Mouse (Mus musculus): ENCODE data around the gene AC109138.7. TPM values are rescaled to one million over a fixed set of nuclear protein-coding genes. Genes with fewer than 3 reads are reported as not detected.

Gene AC109138.7
- polyA plus RNA-seq (2012; rRNA removed), result not detected in 2 replicates

DNA sequence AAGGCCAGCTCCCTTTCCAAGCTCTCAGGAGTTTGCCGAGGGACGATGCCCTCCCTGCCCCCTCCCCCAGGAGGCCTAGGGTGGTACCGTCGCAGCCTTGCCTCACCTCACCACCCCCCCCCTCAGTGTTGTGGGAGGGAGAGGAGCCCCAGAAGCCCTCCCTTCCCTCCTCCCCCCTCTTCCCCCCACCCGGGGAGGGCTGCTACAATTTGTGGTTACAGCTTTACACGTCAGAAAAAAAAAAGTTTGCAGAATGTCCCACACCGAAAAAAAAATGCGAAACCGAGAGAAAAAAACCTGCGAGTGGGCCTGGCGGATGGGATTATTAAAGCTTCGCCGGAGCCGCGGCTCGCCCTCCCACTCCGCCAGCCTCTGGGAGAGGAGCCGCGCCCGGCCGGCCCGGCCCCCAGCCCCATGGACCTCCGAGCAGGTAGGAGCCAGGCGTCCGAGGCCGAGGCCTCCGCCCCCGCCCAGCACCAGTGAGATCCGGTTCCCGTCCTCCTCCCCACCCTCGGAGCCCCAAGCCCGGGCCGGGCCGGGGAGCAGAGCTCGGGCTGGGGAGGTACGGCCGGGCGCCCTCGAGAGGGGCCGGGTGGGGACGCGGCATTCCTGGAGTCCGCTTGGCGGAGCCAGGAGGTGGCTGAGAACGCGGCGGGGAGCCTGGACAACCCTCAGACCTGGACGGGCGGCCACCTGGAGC is at the start of gene AC109138.7, which contains the start of gene Clcf1:
AC109138.7 (plus strand) TSS at position 287 of the 700 bp plus-strand sequence.
Clcf1 (plus strand) TSS at position 168 of the 700 bp plus-strand sequence.
- DNase-seq (ENCODE audit: extremely low spot score in 1 of 2, low spot score in 1 of 2), result no peak

DNA sequence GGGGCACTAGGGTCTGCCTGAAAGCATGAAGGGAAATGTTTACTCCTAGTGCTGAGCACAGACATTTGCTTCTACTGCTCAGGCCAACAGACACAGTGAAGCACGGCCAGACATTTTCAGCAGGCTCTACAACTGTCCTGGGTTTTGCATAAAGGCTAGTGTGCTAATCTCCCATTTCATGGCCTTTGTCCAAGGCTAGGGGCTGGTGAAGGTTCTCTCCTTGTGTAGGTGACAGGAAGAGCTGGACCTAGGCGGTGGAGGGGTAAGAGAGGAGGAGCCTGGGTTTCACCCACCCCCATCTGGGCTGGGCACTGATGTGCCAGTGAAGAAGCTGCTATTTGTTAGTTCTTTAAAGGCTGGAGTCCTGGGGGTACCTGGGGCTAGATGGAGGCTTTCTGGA is 49.4 kb upstream of the AC109138.7 start:
- DNase-seq (ENCODE audit: extremely low spot score in 1 of 2, low spot score in 1 of 2), result no peak

DNA sequence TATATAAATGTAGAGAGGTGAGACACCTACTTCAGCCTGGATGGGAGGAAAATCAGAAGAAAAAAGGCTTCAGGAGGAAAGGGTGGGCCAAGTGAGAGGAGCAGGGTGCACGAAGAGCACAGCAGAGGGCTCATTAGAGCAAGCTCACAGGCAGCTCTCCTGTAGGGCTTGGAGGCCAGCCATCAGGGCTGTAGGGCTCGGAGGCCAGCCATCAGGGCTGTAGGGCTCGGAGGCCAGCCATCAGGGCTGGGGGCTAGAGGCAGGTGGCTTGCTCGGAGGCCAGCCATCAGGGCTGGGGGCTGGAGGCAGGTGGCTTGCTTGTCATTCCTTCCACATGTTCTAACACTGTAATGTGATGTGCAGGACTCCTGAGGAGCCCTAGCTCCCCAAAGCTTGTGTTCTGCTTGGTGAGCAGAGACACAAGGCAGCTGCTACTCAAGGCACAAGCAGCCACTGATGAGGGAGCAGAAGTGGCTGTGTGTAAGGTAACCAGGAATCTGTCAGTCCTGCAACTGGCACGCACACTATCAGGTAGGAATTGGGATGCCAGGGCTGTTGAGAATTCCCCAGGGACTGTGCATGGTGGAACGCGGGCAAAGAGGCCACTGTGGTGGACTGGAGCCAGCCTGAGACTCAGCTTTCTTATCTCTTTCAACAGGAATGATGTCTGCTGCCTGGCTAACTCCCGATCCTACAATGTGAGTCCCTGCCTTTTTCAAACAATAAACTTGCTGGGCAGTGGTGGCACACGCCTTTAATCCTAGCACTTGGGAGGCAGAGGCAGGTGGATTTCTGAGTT is 47.3 kb upstream of the AC109138.7 start:
- DNase-seq (ENCODE audit: extremely low spot score in 1 of 2, low spot score in 1 of 2), result no peak

DNA sequence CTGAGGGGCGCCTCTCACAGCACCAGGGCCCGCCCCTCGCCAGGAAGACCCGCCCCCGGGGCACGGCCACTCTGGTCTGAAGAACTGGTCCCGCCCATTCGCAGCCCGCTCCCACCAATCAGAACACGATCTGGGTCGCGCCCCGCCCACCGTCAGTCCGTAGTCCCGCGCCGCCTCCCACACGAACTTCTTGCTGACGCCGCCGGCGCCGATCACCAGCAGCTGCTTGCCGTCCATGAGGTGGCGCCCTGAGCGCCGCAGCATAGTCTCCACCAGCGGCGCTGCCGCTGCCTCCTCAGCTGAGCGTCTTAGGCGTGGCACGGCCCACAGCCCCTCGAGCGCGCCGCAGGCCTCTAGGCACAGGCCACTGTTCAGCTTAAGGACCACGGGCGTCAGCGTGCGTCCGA is 44.8 kb upstream of the AC109138.7 start:
- DNase-seq (ENCODE audit: extremely low spot score in 1 of 2, low spot score in 1 of 2), result peak; percentile 98 to 100

DNA sequence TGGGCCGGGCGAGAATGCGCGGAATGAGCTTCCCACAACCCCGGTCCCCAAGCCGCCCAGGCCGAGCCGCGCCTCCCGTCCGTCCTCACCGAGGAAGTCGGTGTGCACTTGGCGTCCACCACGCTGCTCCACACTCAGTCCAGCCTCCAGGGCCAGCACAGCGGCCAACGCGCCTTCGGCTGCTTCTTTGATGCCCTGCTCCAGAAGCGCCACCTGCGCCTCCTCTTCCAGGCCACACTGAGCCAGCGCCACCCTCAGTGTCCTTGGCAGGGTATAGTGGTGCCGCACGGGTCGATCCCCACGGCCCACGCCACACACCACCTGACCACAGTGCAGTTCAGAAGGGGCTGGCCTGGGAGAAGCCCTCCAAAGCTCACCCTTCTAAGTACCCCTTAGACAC is 44.3 kb upstream of the AC109138.7 start:
- no peak for DNase-seq (ENCODE audit: extremely low spot score in 1 of 2, low spot score in 1 of 2)

DNA sequence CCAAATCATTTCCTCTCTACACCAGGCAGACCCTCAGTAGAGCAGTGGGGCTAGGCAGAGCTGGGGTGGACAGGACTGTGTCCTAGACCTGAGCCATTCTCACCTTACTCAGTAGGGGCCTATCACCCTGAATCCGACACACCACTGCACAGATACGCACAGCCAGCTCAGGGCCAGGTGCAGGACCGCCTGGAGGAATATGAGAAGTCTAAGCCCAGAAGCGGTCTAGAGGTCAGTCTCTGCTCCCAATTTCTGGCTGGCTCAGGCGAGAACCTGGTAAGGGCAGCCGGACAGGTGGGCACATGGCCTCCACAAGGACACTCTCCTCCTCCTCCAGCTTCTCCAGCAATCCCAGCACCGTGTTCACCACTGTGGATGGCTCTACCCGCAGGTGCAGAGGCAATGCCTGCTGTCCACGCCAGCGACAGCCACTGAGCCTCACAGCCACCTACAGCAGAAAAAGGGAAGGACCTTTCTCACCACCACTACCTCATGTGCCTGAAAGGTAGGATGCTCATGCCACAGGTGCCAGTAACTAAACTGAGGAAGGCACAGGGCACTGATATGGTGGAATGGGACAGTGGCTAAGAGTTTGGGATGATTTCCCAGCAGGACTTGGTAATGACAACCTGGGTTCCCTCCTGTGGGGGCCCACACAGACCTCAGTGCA is 43.3 kb upstream of the AC109138.7 start:
- DNase-seq (ENCODE audit: extremely low spot score in 1 of 2, low spot score in 1 of 2), result no peak

DNA sequence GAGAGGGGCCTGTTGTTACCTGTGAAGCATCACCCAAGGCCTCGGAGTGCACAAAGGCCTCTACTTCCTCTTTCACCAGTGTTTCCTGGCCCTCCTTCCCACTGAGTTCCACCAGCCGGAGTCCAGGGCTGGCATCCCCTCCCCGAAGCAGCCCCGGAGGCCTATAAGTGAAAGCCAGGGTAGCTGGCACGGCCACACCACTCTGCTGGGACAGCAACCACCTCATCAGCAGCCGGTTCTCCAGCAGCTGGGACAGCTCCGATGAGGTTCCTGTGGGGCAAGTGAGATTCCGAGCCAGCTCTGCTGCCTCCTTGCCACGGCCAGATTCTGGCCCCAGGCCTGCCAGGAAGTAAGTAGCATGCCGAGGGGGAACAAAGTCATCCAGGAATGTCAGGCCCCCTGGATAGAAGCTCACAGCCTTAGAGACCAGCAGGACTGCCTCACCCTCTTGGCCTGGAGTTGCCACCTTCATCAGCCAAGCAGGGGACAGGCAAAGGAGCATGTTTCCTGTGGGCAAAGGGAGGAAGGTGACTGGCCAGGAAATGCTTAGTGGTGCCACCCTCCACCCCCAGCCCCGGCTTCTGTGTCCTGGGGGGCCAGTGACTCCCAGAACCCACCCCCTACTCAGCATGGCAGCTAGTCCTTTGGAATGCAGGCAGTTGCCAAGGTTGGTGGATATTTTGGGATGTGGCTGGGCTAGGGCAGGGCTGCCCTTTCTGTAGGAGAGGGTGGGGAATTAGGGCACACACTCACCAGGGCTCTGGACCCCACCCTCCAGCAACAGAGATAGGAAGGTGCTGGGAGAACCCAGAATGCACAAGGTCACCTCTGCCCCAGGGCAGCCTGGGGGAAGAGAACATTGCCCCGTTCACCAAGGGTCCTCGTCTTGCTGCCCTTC is 42.5 kb upstream of the AC109138.7 start:
- no peak for DNase-seq (ENCODE audit: extremely low spot score in 1 of 2, low spot score in 1 of 2)

DNA sequence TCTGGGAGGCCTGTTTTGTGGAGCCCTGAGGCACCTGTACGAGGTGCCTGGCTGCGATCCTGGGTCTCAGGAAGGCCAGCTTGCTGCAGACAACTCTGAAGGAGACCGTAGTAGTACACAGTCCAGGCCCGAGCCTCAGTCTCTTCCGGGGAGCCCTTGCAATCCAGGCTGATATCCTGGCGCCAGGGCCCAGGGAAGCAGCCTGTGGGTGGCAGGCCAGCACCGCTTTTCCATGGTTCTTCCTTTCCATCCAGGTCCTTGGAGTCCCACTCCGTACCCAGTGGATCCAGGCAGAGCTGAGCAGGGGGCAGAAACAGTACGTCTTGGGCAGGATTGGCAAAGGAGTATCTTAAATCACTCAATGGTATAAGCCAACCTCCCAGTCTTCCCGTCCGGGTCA is 41.2 kb upstream of the AC109138.7 start:
- DNase-seq (ENCODE audit: extremely low spot score in 1 of 2, low spot score in 1 of 2), result no peak

DNA sequence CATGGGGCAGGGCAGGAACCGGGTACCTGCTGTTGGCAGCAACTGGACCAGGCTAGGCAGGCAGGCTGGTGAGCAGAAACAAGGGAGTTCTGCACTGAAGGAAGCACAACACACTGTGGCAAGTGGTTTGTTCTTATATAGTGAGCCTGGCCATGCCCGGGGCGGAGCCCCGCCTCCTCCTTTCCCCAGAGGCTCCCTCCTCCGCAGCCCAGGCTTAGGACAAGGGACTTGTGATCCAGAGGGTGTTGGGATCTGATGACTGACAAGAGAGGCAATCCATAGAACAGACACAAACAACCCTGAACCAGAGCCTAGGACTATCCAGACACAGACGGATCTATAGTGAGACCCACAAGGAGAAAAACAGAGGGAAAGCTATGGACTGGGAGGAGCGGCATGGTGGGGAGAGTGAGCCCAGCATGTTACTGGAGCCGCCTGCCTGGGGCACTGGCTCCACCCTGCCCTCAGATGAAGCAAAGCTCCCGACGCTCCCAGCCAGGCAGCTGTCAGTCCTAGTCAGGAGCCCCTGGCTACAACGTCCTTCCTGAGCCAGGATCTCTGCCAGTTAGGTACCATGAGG is 38.7 kb upstream of the AC109138.7 start, which contains the start of gene Carns1:
Carns1 (minus strand) TSS at position 112 of the 580 bp plus-strand sequence.
- no peak for DNase-seq (ENCODE audit: extremely low spot score in 1 of 2, low spot score in 1 of 2)

DNA sequence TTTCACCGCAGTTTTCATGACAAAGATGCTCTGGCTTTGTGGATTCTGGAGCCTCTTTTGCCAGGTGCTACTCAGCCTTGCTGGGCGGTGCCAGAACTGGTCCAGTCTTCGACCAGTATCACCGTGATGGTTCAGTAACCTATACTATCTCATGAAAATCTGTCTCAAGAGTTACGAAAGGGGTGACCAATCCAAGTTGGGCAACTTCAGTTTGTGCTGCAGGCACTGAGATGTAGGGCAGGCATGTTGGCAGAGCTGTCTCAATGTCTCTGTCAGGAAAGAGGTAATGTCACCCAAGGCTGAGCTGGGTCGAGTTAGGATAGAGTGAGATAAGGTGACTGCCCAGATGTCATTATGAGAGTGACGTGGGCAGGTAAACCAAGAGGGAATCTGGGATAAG is 33.7 kb upstream of the AC109138.7 start:
- DNase-seq (ENCODE audit: extremely low spot score in 1 of 2, low spot score in 1 of 2), result no peak

DNA sequence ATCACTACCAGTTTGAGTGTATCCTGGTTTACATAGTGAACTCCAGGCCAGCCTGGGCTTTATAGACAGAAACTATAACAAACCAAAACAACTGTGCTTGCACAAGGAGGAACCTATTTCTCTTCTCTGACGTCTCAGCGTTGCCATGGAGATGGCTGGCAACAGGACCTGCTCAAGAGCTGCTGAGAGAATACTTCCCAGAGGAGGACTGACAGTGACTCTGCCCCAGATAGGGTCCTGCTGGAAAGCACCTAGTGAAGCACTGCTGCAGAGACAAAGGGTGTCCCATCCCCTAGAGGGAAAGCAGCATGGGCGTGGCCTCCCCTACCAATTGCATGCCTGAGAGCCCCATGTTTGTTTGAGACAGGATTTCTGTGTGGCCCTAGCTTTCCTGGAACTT is 32.3 kb upstream of the AC109138.7 start:
- peak; percentile 61 to 86 for DNase-seq (ENCODE audit: extremely low spot score in 1 of 2, low spot score in 1 of 2)

DNA sequence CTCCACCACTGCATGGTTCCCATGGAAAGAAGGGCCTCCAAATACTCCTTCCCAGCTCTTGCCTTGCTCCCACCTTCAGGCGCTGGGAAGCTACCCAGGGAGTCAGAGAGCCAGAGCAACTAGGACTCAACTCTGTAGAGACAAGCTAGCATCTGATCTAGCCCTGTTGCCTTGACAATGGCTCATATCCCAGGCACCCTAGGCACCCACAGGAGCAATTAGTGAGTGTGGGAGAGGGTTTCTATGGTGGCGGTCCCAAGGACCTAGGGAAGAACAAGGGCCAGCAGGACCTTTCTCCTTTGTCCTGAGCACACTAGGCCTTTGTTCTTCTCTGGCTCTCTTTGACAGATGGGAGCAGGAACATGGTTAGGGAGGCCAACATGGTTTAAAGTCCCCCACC is 30.5 kb upstream of the AC109138.7 start:
- no peak for DNase-seq (ENCODE audit: extremely low spot score in 1 of 2, low spot score in 1 of 2)

DNA sequence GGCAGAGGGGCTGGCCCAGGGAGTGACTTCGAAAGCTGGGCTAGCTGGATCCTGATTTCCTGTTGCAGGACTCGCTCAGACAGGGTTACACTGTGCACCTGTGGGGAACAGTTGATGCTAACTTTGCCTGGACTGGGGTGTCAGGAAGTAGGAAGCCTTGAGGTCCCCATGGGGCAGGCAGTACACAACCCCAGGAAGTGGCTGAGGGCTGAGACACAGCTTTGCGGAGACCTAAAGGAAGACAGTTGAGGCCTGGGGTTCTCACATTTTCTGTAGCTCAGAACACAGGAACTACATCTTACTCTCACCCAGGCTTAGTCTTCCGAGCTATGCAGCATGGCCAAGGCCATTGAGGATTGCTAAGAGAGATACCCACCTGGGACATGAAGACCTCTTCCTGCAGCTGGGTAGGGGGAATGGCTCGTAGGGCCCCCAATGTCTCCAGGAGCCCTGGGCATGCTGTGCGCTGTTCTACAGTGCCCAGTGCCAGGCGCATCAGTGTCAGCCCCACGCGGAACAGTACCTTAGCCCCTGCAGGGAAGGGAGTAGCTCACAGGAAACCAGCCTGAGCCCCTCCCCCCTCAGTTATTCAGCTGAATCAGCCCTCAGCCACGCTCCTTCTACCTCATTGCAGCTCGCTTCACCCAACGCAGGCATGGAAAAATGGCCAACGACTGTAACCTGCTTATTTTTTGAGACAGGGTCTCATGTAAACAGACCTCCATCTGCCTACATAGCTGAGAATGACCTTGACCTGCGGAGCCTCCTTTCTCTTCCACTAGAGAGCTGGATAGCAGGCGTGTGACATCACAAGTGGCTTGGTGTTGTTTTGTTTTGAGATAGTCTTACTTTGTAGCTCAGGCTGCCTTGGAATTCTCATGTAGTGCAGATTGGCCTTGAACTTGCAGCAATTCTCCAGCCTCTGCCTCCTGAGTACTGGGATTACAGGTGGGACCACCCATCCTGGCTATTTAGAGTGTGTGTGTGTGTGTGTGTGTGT is 28.9 kb upstream of the AC109138.7 start:
- DNase-seq (ENCODE audit: extremely low spot score in 1 of 2, low spot score in 1 of 2), result no peak

DNA sequence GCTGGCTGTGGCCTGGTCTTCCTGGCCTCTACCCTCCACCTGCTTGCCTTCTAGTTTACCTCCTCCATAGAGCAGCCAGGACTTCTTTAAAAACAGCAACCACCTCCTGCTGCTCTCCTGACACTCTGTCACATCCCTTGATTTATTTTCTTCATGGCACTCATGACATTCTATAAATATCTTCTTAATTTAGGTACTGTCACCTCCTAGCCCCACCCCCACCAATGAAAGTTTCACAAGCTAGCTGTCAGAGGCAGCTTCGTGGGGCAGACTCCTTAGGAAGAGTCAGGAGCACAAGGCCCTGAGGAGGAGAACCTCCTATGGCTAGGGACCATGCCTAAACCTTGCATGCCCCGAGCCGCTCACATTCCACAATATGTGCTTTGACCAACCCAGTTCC is 26.9 kb upstream of the AC109138.7 start:
- no peak for DNase-seq (ENCODE audit: extremely low spot score in 1 of 2, low spot score in 1 of 2)

DNA sequence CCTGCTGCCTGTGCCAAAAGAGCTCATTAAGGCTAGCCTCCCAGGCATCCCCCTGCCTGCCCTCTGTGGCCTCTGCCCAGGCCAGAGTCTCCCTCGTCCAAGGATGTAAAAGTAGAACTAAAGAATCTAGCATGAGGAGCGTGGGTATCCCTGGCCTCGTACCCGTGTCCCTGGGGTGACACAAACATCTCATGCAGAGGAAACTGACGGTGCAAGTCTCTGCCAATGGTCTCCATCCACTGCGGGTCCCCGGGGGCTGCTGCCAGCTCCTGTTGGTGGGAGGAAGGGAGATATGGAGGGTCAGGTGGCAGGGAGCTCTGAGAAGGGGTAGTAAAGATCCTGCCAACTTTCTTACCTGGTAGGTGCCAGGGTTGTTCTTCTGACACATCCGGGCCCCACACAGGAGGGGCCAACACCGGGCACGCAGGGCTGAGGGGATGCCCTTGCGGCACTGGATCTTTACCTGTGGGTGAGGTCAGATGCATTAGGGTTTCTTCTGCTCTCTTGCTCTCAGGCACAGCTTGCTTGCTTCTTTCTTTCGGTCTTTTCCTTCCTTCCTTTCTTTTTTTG is 25.0 kb upstream of the AC109138.7 start:
- no peak for DNase-seq (ENCODE audit: extremely low spot score in 1 of 2, low spot score in 1 of 2)

DNA sequence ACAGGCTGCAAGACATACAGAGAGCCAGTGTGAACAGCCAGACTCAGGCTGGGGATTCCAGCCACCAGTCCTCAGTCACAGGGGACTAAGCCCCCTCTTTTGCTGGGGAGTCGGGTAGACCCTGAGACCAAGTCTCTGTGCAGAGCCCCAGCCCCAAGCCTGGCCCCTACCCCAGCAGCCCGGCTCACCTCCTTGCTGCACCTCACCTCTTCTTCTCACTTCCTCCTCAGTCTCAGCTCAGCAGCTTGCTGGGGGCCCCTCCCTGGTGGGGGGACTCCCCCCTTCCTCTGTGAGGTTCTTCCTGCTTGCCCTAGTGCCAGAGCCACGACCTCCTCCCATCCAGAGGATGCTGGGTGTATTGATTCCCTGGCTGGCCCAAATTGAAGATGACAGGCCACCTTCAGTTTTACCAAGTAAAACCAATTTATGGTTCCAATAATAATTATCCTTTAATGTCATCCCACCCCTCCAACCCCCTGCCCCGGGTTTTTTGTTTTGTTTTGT is 23.3 kb upstream of the AC109138.7 start, which contains the start of gene Tbc1d10c:
Tbc1d10c (minus strand) TSS at position 454 of the 504 bp plus-strand sequence.
- DNase-seq (ENCODE audit: extremely low spot score in 1 of 2, low spot score in 1 of 2), result no peak

DNA sequence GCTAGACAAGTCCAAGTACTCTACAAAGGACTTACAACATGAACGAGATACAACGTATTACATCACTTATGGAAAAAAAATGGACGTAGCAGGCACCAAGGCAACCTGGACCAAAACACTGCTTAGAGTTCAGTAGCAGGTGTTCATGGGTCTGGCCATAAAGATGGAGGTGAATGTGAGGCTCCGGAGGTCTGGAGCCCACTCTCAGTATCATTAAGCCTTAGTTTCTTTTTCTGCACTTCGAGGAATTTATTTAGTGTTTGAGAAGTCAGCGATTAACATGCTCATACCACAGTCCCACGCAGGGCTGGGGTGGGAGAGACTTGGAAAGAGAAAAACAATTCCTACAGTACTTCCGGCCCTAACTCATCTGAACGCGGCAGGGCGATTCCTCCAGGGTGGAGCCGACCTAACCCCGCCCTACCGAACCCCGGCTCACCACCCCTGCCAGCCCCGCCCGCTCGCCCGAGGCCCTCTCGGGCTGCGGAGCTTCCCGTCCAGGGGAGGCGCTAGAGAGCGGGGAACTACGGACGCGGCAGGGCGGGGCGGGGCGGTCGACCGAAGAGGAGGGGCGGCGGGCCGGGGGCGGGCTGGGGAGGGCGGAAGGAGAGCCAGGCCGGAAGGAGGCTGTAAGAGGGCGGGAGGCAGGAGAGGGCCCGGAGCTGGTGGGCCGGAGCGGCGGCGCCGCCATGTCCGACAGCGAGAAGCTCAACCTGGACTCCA is 22.5 kb upstream of the AC109138.7 start, which contains the start of gene Ppp1ca:
Ppp1ca (plus strand) TSS at position 538 of the 723 bp plus-strand sequence.
- peak; percentile 77 to 95 for DNase-seq (ENCODE audit: extremely low spot score in 1 of 2, low spot score in 1 of 2)
